Mouse (Mus musculus): Measurements from ENCODE around the gene Pnpla7. TPM values are rescaled to one million over a fixed set of nuclear protein-coding genes. Genes with fewer than 3 reads are reported as not detected.
A peak's percentile ranks its signal among the peaks of the same experiment; 100 is the strongest.

Pnpla7 gene
- polyA plus RNA-seq, 1 experiment: 20.5 TPM

- Histone ChIP-seq H3K4me1 (ENCODE audit: control insufficient read depth, insufficient read depth, insufficient read length, low read length) (peaks cover 37% of the 10 kb centered on the region), H3K36me3 (ENCODE audit: control insufficient read depth, insufficient read depth, low read length) (peaks cover 27% of the 10 kb centered on the region), H3K27ac (ENCODE audit: insufficient read depth, low read depth, low read length) (no peak overlapping the region), H3K4me3 (ENCODE audit: low read depth, low read length) (no peak overlapping the region), H3K27me3 (ENCODE audit: control insufficient read depth, insufficient read depth, low read length) (no peaks in the 10 kb centered on the region)
- TF ChIP-seq POLR2A (IDR thresholded peaks at IDR 0.05; ENCODE audit: low read depth, low read length) (no peak), CTCF (IDR thresholded peaks at IDR 0.05; ENCODE audit: extremely low read depth, insufficient read length, insufficient replicate concordance, low read depth, low read length) (no peak)
- 83% methylated on average over 3 of the region's 3 CpGs for WGBS
Measured at GRCm38 (mm10) chr2:25088636-25089035, 112.8 kb downstream of the Pnpla7 start.

- Histone ChIP-seq H3K4me3 (ENCODE audit: low read depth, low read length) (peak overlapping the region; percentile 72), H3K27me3 (ENCODE audit: control insufficient read depth, insufficient read depth, low read length) (no peaks in the 10 kb centered on the region), H3K27ac (ENCODE audit: insufficient read depth, low read depth, low read length) (peak overlapping the region; percentile 62), H3K4me1 (ENCODE audit: control insufficient read depth, insufficient read depth, insufficient read length, low read length) (peaks cover 14% of the 10 kb centered on the region; the same call in 1 of the 2 replicates), H3K36me3 (ENCODE audit: control insufficient read depth, insufficient read depth, low read length) (0 out of 2 replicates have a peak, but pooled peaks cover 1% of the 10 kb centered on the region)
- TF ChIP-seq CTCF (IDR thresholded peaks at IDR 0.05; ENCODE audit: extremely low read depth, insufficient read length, insufficient replicate concordance, low read depth, low read length): no peak
- no peak; the same call in 1 of the 2 replicates for TF ChIP-seq POLR2A (IDR thresholded peaks at IDR 0.05; ENCODE audit: low read depth, low read length)
- whole genome bisulfite sequencing: 22% methylated on average over 17 of the region's 17 CpGs
Measured at GRCm38 (mm10) chr2:25094785-25095108, 118.9 kb downstream of the Pnpla7 start.

GRCm38 (mm10) chr2:25095109-25095850 lies 119.4 kb downstream of the Pnpla7 start, which contains the start of gene Noxa1:
Gene Noxa1, minus strand, starts transcription at chr2:25095149.
- Histone ChIP-seq H3K4me3 (ENCODE audit: low read depth, low read length) (peak within 1 kb of the TSS; percentile 72), H3K27me3 (ENCODE audit: control insufficient read depth, insufficient read depth, low read length) (no peaks in the 10 kb centered on the region), H3K36me3 (ENCODE audit: control insufficient read depth, insufficient read depth, low read length) (0 out of 2 replicates have a peak, but pooled peaks cover 1% of the 10 kb centered on the region), H3K27ac (ENCODE audit: insufficient read depth, low read depth, low read length) (peak within 1 kb of the TSS; percentile 62), H3K4me1 (ENCODE audit: control insufficient read depth, insufficient read depth, insufficient read length, low read length) (peaks cover 14% of the 10 kb centered on the region; the same call in 1 of the 2 replicates)
- TF ChIP-seq CTCF (IDR thresholded peaks at IDR 0.05; ENCODE audit: extremely low read depth, insufficient read length, insufficient replicate concordance, low read depth, low read length): peak; percentile 51; the same call in 1 of the 2 replicates
- no peak; the same call in 1 of the 2 replicates for TF ChIP-seq POLR2A (IDR thresholded peaks at IDR 0.05; ENCODE audit: low read depth, low read length)
- WGBS: 29% methylated on average over 28 of the region's 28 CpGs

GRCm38 (mm10) chr2:25098005-25098615 lies 122.3 kb downstream of the Pnpla7 start:
- H3K27me3 ChIP-seq (ENCODE audit: control insufficient read depth, insufficient read depth, low read length): no peaks in the 10 kb centered on the region
- peaks cover 12% of the 10 kb centered on the region; the same call in 1 of the 2 replicates for H3K4me1 ChIP-seq (ENCODE audit: control insufficient read depth, insufficient read depth, insufficient read length, low read length)
- no peak overlapping the region for H3K4me3 ChIP-seq (ENCODE audit: low read depth, low read length)
- WGBS: 65% methylated on average over 3 of the region's 3 CpGs
- H3K27ac ChIP-seq (ENCODE audit: insufficient read depth, low read depth, low read length): no peak overlapping the region
- H3K36me3 ChIP-seq (ENCODE audit: control insufficient read depth, insufficient read depth, low read length): no peaks in the 10 kb centered on the region
- TF ChIP-seq POLR2A (IDR thresholded peaks at IDR 0.05; ENCODE audit: low read depth, low read length) (no peak), CTCF (IDR thresholded peaks at IDR 0.05; ENCODE audit: extremely low read depth, insufficient read length, insufficient replicate concordance, low read depth, low read length) (no peak)

GRCm38 (mm10) chr2:25098956-25099355 lies 123.1 kb downstream of the Pnpla7 start:
- Histone ChIP-seq H3K36me3 (ENCODE audit: control insufficient read depth, insufficient read depth, low read length) (no peaks in the 10 kb centered on the region), H3K27me3 (ENCODE audit: control insufficient read depth, insufficient read depth, low read length) (no peaks in the 10 kb centered on the region), H3K4me3 (ENCODE audit: low read depth, low read length) (no peak overlapping the region), H3K4me1 (ENCODE audit: control insufficient read depth, insufficient read depth, insufficient read length, low read length) (peaks cover 10% of the 10 kb centered on the region; the same call in 1 of the 2 replicates), H3K27ac (ENCODE audit: insufficient read depth, low read depth, low read length) (no peak overlapping the region)
- 44% methylated on average over 5 of the region's 5 CpGs for WGBS
- TF ChIP-seq POLR2A (IDR thresholded peaks at IDR 0.05; ENCODE audit: low read depth, low read length) (no peak), CTCF (IDR thresholded peaks at IDR 0.05; ENCODE audit: extremely low read depth, insufficient read length, insufficient replicate concordance, low read depth, low read length) (0 out of 2 replicates have a peak, but pooled peaks have one; percentile 28)

GRCm38 (mm10) chr2:25099703-25100102 lies 123.9 kb downstream of the Pnpla7 start:
- Histone ChIP-seq H3K27me3 (ENCODE audit: control insufficient read depth, insufficient read depth, low read length) (no peaks in the 10 kb centered on the region), H3K27ac (ENCODE audit: insufficient read depth, low read depth, low read length) (no peak overlapping the region), H3K36me3 (ENCODE audit: control insufficient read depth, insufficient read depth, low read length) (no peaks in the 10 kb centered on the region), H3K4me3 (ENCODE audit: low read depth, low read length) (no peak overlapping the region), H3K4me1 (ENCODE audit: control insufficient read depth, insufficient read depth, insufficient read length, low read length) (peaks cover 8% of the 10 kb centered on the region; the same call in 1 of the 2 replicates)
- 84% methylated on average over 3 of the region's 3 CpGs for WGBS
- TF ChIP-seq CTCF (IDR thresholded peaks at IDR 0.05; ENCODE audit: extremely low read depth, insufficient read length, insufficient replicate concordance, low read depth, low read length): no peak
- no peak for TF ChIP-seq POLR2A (IDR thresholded peaks at IDR 0.05; ENCODE audit: low read depth, low read length)

Other genes with a start within 250 kb of the Pnpla7 start
- gene Cacna1b, start 212.9 kb upstream of the Pnpla7 start, polyA plus RNA-seq (2012; rRNA removed): 3.5 and 4.9 TPM in 2 replicates
- 21.0 and 32.2 TPM in 2 replicates for gene Ehmt1, start 56.4 kb upstream of the Pnpla7 start, polyA plus RNA-seq (2012; rRNA removed)
- gene Arrdc1, start 40.8 kb upstream of the Pnpla7 start, polyA plus RNA-seq (2012; rRNA removed): 105 and 166 TPM in 2 replicates
- 1.7 and 3.2 TPM in 2 replicates for gene Zmynd19, start 26.2 kb upstream of the Pnpla7 start, polyA plus RNA-seq (2012; rRNA removed)
- 4.1 and 7.1 TPM in 2 replicates for gene Dph7, start 13.6 kb upstream of the Pnpla7 start, polyA plus RNA-seq (2012; rRNA removed)
- 9.8 and 14.6 TPM in 2 replicates for gene Mrpl41, start 935 bp upstream of the Pnpla7 start, polyA plus RNA-seq (2012; rRNA removed)
- gene Nsmf, start 78.3 kb downstream of the Pnpla7 start, polyA plus RNA-seq (2012; rRNA removed): 93.0 and 100 TPM in 2 replicates
- gene Entpd8, start 104.3 kb downstream of the Pnpla7 start, polyA plus RNA-seq (2012; rRNA removed): 149 and 281 TPM in 2 replicates
- gene Noxa1, start 119.1 kb downstream of the Pnpla7 start, polyA plus RNA-seq (2012; rRNA removed): 14.1 and 15.5 TPM in 2 replicates
- 24.4 and 39.0 TPM in 2 replicates for gene Nrarp, start 204.7 kb downstream of the Pnpla7 start, polyA plus RNA-seq (2012; rRNA removed)
- gene Tor4a, start 220.9 kb downstream of the Pnpla7 start, polyA plus RNA-seq (2012; rRNA removed): 37.3 and 49.3 TPM in 2 replicates
- 21.8 and 37.2 TPM in 2 replicates for gene Nelfb, start 235.5 kb downstream of the Pnpla7 start, polyA plus RNA-seq (2012; rRNA removed)
- gene Stpg3, start 238.6 kb downstream of the Pnpla7 start, polyA plus RNA-seq (2012; rRNA removed): not detected in 2 replicates
- 0.10 TPM in 1 of 2 replicates, not detected in the other for gene Fam166a, start 242.7 kb downstream of the Pnpla7 start, polyA plus RNA-seq (2012; rRNA removed)
- 481 and 881 TPM in 2 replicates for gene Tubb4b, start 248.7 kb downstream of the Pnpla7 start, polyA plus RNA-seq (2012; rRNA removed)